Comparison of ENCODE assay signal across 18 mouse cellular contexts in the genomic region with DNA sequence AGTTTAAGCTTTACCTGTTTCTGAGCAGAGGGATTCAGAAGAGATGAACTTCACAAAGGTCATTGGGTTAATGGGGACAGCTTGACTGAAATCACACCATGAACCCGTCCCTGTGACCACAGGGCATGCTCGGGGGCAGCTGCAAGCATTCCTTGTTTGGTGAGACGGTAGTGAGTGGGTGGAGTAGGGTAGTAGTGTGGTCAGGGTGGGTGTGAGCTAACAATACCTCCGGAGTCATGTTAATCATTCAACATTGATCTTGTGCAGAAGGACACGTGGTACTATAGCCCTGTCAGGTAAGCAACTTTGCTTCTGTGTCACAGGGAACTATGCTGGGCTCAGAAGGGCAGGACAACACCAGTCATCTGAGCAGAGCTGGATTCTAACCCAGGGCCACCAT.
DNase-seq lines count a peak whose midpoint lies in the region; ATAC-seq lines count a peak whose summit lies in the region.
"Had no signal": no experiment of that assay in that cellular context is flagged by ENCODE, and none has a peak within 500 bp of the region (broad histone marks: within the 10 kb centered on the region; RNA-seq: fewer than 3 reads in every experiment).

No protein-coding gene starts in this region.

- no peaks in the 10 kb centered on the region for H3K9me3 ChIP-seq in intestine, embryonic 16.5 days (ENCODE audit: control insufficient read depth, low read length)
- H3K9me3 ChIP-seq in liver, embryonic 12.5 days (replicated peaks) = no peaks in the 10 kb centered on the region
- H3K9me3 ChIP-seq in stomach, embryonic 14.5 days (ENCODE audit: control insufficient read depth, low read depth, low read length) = no peaks in the 10 kb centered on the region
- H3K9me3 ChIP-seq in hindbrain, embryonic 11.5 days (ENCODE audit: control insufficient read depth, low read length) = no peaks in the 10 kb centered on the region
- H3K9me3 ChIP-seq: embryonic facial prominence, embryonic 15.5 days; hindbrain, embryonic 15.5 days had no signal

- 47% methylated on average over 5 of the region's 5 CpGs for WGBS in intestine, embryonic 16.5 days
- 43% methylated on average over 5 of the region's 5 CpGs for WGBS in liver, embryonic 12.5 days (ENCODE audit: insufficient replicate concordance)
- WGBS in stomach, embryonic 14.5 days = 53% methylated on average over 5 of the region's 5 CpGs
- 73% methylated on average over 5 of the region's 5 CpGs for WGBS in hindbrain, embryonic 11.5 days

- DNase-seq in kidney, adult 9 months = peak; percentile 71
- no peak for DNase-seq in left cerebral cortex, postnatal 4 days
- no peak for DNase-seq in frontal cortex, adult 2 months (ENCODE audit: extremely low spot score in 1 of 2, low spot score in 1 of 2)
- DNase-seq in hindbrain, embryonic 11.5 days (ENCODE audit: low spot score) = no peak
- DNase-seq: cerebellum, postnatal 10 days; embryo, embryonic 11 days; gastrocnemius, postnatal 36 days; heart, postnatal 10 days; layer of hippocampus, postnatal 36 days; lung, embryonic 14.5 days; right cerebral cortex, postnatal 4 days had no signal

- no peak overlapping the region for H3K4me3 ChIP-seq in intestine, embryonic 16.5 days (ENCODE audit: low read length)
- no peak overlapping the region for H3K4me3 ChIP-seq in liver, embryonic 12.5 days
- no peak overlapping the region for H3K4me3 ChIP-seq in stomach, embryonic 14.5 days (ENCODE audit: low read depth, low read length)
- no peak overlapping the region for H3K4me3 ChIP-seq in hindbrain, embryonic 11.5 days (ENCODE audit: low read depth, low read length)
- H3K4me3 ChIP-seq: embryonic facial prominence, embryonic 15.5 days; hindbrain, embryonic 15.5 days had no signal

- H3K4me1 ChIP-seq in intestine, embryonic 16.5 days (ENCODE audit: control insufficient read depth, insufficient read depth, low read length) = peaks cover 47% of the 10 kb centered on the region
- H3K4me1 ChIP-seq in liver, embryonic 12.5 days = no peaks in the 10 kb centered on the region
- H3K4me1 ChIP-seq in stomach, embryonic 14.5 days (ENCODE audit: control insufficient read depth, insufficient read depth, low read length) = peaks cover 9% of the 10 kb centered on the region
- peaks cover 2% of the 10 kb centered on the region; the same call in 1 of the 2 replicates for H3K4me1 ChIP-seq in hindbrain, embryonic 11.5 days (replicated peaks; ENCODE audit: control insufficient read depth, insufficient read depth, low read length)

- peak; percentile 77 for ATAC-seq in intestine, embryonic 16.5 days
- ATAC-seq in liver, embryonic 12.5 days = peak; percentile 58; the same call in 1 of the 2 replicates
- 0 out of 2 replicates have a peak, but pooled peaks have one; percentile 42 for ATAC-seq in stomach, embryonic 14.5 days (ENCODE audit: insufficient number of reproducible peaks, insufficient read depth, low FRiP score, low read depth)
- ATAC-seq in hindbrain, embryonic 11.5 days (ENCODE audit: low FRiP score) = no peak

- intact Hi-C loops in left cerebral cortex, postnatal 4 days (cut with DNase I) = no loop called here

- H3K27ac ChIP-seq in intestine, embryonic 16.5 days (ENCODE audit: low read length) = peak overlapping the region; percentile 71
- H3K27ac ChIP-seq in liver, embryonic 12.5 days = no peak overlapping the region
- H3K27ac ChIP-seq in stomach, embryonic 14.5 days (ENCODE audit: low read length) = no peak overlapping the region
- H3K27ac ChIP-seq in hindbrain, embryonic 11.5 days (ENCODE audit: low read depth, low read length) = no peak overlapping the region
- H3K27ac ChIP-seq: embryonic facial prominence, embryonic 15.5 days; hindbrain, embryonic 15.5 days; macrophage had no signal

- H3K9ac ChIP-seq in intestine, embryonic 16.5 days (ENCODE audit: low read depth, low read length) = no peak overlapping the region
- H3K9ac ChIP-seq in liver, embryonic 12.5 days = no peak overlapping the region
- no peak overlapping the region for H3K9ac ChIP-seq in stomach, embryonic 14.5 days (replicated peaks; ENCODE audit: low read depth, low read length)
- no peak overlapping the region for H3K9ac ChIP-seq in hindbrain, embryonic 11.5 days (ENCODE audit: low read depth, low read length)
- H3K9ac ChIP-seq: embryonic facial prominence, embryonic 15.5 days; hindbrain, embryonic 15.5 days; lung, embryonic 14.5 days had no signal

- H3K27me3 ChIP-seq in intestine, embryonic 16.5 days (replicated peaks; ENCODE audit: control insufficient read depth, insufficient read depth, low read length) = no peaks in the 10 kb centered on the region
- H3K27me3 ChIP-seq in liver, embryonic 12.5 days (replicated peaks) = no peaks in the 10 kb centered on the region
- no peaks in the 10 kb centered on the region for H3K27me3 ChIP-seq in stomach, embryonic 14.5 days (ENCODE audit: control insufficient read depth, insufficient read depth, low read length)
- no peaks in the 10 kb centered on the region for H3K27me3 ChIP-seq in hindbrain, embryonic 11.5 days (ENCODE audit: control insufficient read depth, insufficient read depth, low read length)
- H3K27me3 ChIP-seq: embryonic facial prominence, embryonic 15.5 days; hindbrain, embryonic 15.5 days had no signal

- H3K36me3 ChIP-seq in intestine, embryonic 16.5 days (ENCODE audit: control insufficient read depth, insufficient read depth, low read length) = no peaks in the 10 kb centered on the region
- no peaks in the 10 kb centered on the region for H3K36me3 ChIP-seq in liver, embryonic 12.5 days
- no peaks in the 10 kb centered on the region for H3K36me3 ChIP-seq in stomach, embryonic 14.5 days (ENCODE audit: control insufficient read depth, insufficient read depth, low read length)
- H3K36me3 ChIP-seq in hindbrain, embryonic 11.5 days (ENCODE audit: control insufficient read depth, insufficient read depth, low read length) = no peaks in the 10 kb centered on the region
- H3K36me3 ChIP-seq: embryonic facial prominence, embryonic 15.5 days; hindbrain, embryonic 15.5 days had no signal

- no peak overlapping the region for H3K4me2 ChIP-seq in intestine, embryonic 16.5 days (ENCODE audit: low read depth, low read length)
- no peak overlapping the region for H3K4me2 ChIP-seq in liver, embryonic 12.5 days
- H3K4me2 ChIP-seq in stomach, embryonic 14.5 days (replicated peaks; ENCODE audit: low read depth, low read length) = no peak overlapping the region
- no peak overlapping the region for H3K4me2 ChIP-seq in hindbrain, embryonic 11.5 days (replicated peaks; ENCODE audit: low read depth, low read length)
- H3K4me2 ChIP-seq: embryonic facial prominence, embryonic 15.5 days; hindbrain, embryonic 15.5 days; lung, embryonic 14.5 days; midbrain, embryonic 11.5 days had no signal
